Mouse (Mus musculus) 3T3-L1 (cell line): ENCODE measurements around the gene Scrn1.

ENCODE experiments used
- DNase-seq: peaks from one replicate; pipeline ENCODE4 v3.0.0-alpha.2; 2015; ENCODE audit warnings: low read depth, low spot score

Gene Scrn1

GRCm38 (mm10) chr6:54531048-54531481 is 35.2 kb downstream of the Scrn1 start:
- DNase-seq: no peak

- no peak for DNase-seq
Observed at GRCm38 (mm10) chr6:54530182-54530581, 36.1 kb downstream of the Scrn1 start.

GRCm38 (mm10) chr6:54528666-54529065 is 37.6 kb downstream of the Scrn1 start:
- DNase-seq: no peak

GRCm38 (mm10) chr6:54518758-54519157 is 47.5 kb downstream of the Scrn1 start:
- DNase-seq: no peak

- no peak for DNase-seq
Observed at GRCm38 (mm10) chr6:54516512-54517134, 49.7 kb downstream of the Scrn1 start.

GRCm38 (mm10) chr6:54512256-54512655 is 54.0 kb downstream of the Scrn1 start:
- no peak for DNase-seq

GRCm38 (mm10) chr6:54509264-54509663 is 57.0 kb downstream of the Scrn1 start:
- no peak for DNase-seq

- no peak for DNase-seq
Observed at GRCm38 (mm10) chr6:54508256-54508793, 58.0 kb downstream of the Scrn1 start.

- DNase-seq: no peak
Observed at GRCm38 (mm10) chr6:54507808-54508207, 58.5 kb downstream of the Scrn1 start.

GRCm38 (mm10) chr6:54507002-54507401 is 59.3 kb downstream of the Scrn1 start:
- peak; percentile 73 for DNase-seq

- DNase-seq: no peak
Observed at GRCm38 (mm10) chr6:54506318-54506717, 60.0 kb downstream of the Scrn1 start.

- no peak for DNase-seq
Observed at GRCm38 (mm10) chr6:54502661-54503115, 63.6 kb downstream of the Scrn1 start.

- DNase-seq: no peak
Observed at GRCm38 (mm10) chr6:54496214-54496613, 70.1 kb downstream of the Scrn1 start.

GRCm38 (mm10) chr6:54494612-54495398 is 71.5 kb downstream of the Scrn1 start:
- DNase-seq: peak; percentile 9

- no peak for DNase-seq
Observed at GRCm38 (mm10) chr6:54494097-54494496, 72.2 kb downstream of the Scrn1 start.

GRCm38 (mm10) chr6:54491074-54491473 is 75.2 kb downstream of the Scrn1 start:
- no peak for DNase-seq

GRCm38 (mm10) chr6:54485973-54486569 is 80.2 kb downstream of the Scrn1 start:
- peak; percentile 9 for DNase-seq

- no peak for DNase-seq
Observed at GRCm38 (mm10) chr6:54485435-54485901, 80.8 kb downstream of the Scrn1 start.

GRCm38 (mm10) chr6:54485000-54485399 is 81.3 kb downstream of the Scrn1 start:
- no peak for DNase-seq

GRCm38 (mm10) chr6:54481390-54482112 is 84.7 kb downstream of the Scrn1 start:
- DNase-seq: no peak

- peak; percentile 20 for DNase-seq
Observed at GRCm38 (mm10) chr6:54478646-54479324, 87.5 kb downstream of the Scrn1 start.
